Mouse (Mus musculus): ENCODE data around the gene Lrrc36.

DNA sequence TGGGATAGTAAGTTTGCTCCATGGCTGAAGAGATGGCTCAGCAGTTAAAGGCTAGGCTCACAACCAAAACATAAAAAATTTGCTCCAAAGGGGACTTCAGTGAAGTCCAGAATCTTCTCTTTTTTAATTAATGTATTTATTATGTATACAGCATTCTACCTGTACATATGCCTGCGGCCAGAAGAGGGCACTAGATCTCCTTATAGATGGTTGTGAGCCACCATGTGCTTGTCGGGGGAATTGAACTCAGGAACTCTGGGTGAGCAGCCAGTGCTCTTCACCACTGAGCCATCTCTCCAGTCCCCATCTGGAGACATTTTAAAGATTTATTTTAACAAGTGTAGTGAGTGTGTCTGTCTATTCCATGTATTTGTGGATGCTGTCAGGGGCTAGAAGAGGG lies 46.3 kb upstream of the Lrrc36 start:
- TF ChIP-seq CHD2 (IDR thresholded peaks at IDR 0.05; ENCODE audit: low read depth, low read length) (no peak), MAFK (IDR thresholded peaks at IDR 0.05; ENCODE audit: insufficient read depth, low read depth, low read length) (no peak)

Data from ES-E14 (cell line).